Mouse (Mus musculus) olfactory bulb, adult 2 months (tissue): ENCODE measurements around the gene Olfr652.

Experiments
- CTCF ChIP-seq: fragments of 200-500 bp; IDR thresholded peaks from 2 replicates; pipeline ENCODE4 v1.5.1; 2012; ENCODE audit warnings: low read depth, mild to moderate bottlenecking, low read length, moderate library complexity; ENCODE audit not compliant: insufficient read depth
- POLR2A ChIP-seq: fragments of 200-500 bp; IDR thresholded peaks from 2 replicates; pipeline ENCODE4 v1.6.1; 2012; ENCODE audit warnings: mild to moderate bottlenecking, low read depth, low read length, moderate library complexity; ENCODE audit not compliant: insufficient read depth

- no peak for TF ChIP-seq POLR2A
- no peak for TF ChIP-seq CTCF
Observed at GRCm38 (mm10) chr7:104588274-104588673, 27.6 kb downstream of the Olfr652 start.
